Mouse (Mus musculus) lung, postnatal 0 days (tissue): ENCODE measurements around the gene Dapp1.

ENCODE experiments used
- CTCF ChIP-seq: IDR thresholded peaks from 2 replicates; pipeline ENCODE4 v1.5.1; 2016; ENCODE audit warnings: antibody characterized with exemption, mild to moderate bottlenecking
- EP300 ChIP-seq: IDR thresholded peaks from 2 replicates; pipeline ENCODE4 v1.6.1; 2016; ENCODE audit warnings: antibody characterized with exemption, mild to moderate bottlenecking, control low read depth

GRCm38 (mm10) chr3:137975435-137975834 is 5.9 kb downstream of the Dapp1 start:
- TF ChIP-seq CTCF, result no peak
- TF ChIP-seq EP300, result no peak
